Mouse (Mus musculus): ENCODE measurements at regions not wholly inside any gene's neighbourhood (a gene's known extent, or its start where the extent isn't known, plus 50 kb on each side); places are given as distances from the start of the nearest gene placed in this dataset.

DNA sequence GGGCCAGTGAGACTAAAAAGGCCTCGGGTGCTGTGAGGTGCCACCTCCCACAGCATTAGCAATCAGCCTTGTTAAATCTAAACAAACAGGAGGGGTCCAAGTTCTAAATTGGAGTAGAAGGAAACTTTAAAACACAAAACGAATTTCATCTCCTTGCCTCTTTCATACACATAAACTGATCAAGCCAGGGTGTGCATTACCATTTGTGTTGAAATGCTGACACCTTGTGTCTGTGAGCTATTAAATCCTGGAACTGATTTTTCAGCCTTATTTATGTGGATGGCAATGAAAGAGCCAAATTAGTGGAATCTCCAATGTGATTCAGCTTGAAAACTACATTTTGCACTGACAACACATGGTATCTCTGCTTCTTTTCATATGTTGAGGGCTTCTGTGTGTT lies 114.8 kb downstream of the Pcsk1 start:
- no peaks in the 10 kb centered on the region for H3K36me3 ChIP-seq
- no peak for ATAC-seq (replicated peaks; ENCODE audit: low FRiP score)

DNA sequence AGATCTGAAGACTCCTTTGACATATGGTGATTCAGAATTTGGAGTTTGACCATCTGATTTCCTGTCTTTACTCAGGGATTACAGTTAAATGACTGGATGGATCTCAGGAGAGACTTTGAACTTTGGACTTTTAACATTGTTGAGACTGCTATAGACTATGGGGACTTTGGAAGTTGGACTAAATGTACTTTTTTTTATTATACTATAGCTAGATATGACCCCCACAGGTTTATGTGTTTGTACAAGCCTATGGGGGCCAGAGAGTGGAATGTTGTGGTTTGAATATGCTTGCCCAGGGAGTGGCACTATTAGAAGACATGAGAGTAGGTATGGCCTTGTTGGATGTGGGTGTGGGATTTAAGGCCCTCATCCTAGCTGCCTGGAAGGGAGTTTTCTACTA lies 134.3 kb downstream of the Pcsk1 start:
- Histone ChIP-seq H3K4me3 (replicated peaks) (no peak overlapping the region), H3K36me3 (no peaks in the 10 kb centered on the region), H3K4me2 (no peak overlapping the region), H3K9me3 (replicated peaks) (no peaks in the 10 kb centered on the region), H3K9ac (no peak overlapping the region), H3K27me3 (no peaks in the 10 kb centered on the region), H3K4me1 (no peaks in the 10 kb centered on the region), H3K27ac (no peak overlapping the region)
- ATAC-seq (replicated peaks; ENCODE audit: low FRiP score): no peak

More for the DNA sequence above, 114.8 kb downstream of the Pcsk1 start:
- Histone ChIP-seq H3K9me3 (replicated peaks) (no peaks in the 10 kb centered on the region), H3K4me3 (replicated peaks) (no peak overlapping the region), H3K4me1 (no peaks in the 10 kb centered on the region), H3K27ac (no peak overlapping the region), H3K27me3 (no peaks in the 10 kb centered on the region), H3K4me2 (no peak overlapping the region), H3K9ac (no peak overlapping the region)
- WGBS: 25% methylated on average over 2 of the region's 2 CpGs

DNA sequence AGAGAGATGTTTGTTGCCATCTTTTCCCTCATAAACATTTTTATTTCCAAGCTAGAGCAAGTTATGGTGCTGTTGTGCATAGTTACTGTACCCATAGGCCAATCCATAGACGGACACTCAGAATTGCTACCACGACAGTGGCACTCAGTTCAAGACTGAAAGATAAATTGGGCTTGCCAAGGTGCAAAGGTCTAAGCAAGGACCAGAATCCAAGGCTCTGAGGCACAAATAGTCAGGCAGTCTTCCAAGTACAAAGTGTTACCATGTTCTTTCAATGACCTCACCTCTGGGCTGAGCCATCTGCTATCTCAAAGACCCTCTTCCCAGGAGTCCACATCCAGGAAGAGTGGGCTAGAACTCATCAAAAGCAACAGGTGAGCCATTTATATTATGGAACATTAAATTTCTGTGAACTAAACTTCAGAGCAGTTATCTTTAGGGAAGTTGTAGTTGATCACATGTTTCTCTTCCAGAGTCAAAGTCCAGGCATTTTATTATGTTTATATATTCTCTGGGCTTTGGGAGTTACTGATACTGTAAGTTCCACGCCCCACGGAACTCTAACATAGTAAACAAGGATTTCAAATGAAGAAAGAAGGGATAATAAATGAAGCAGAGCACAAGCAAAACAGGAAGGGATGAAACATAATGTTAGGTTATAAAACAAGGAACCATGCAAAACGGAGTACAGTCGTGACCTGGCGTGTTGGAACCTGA lies 136.1 kb downstream of the Pcsk1 start:
- Histone ChIP-seq H3K9me3 (replicated peaks) (no peaks in the 10 kb centered on the region), H3K4me1 (no peaks in the 10 kb centered on the region), H3K27me3 (no peaks in the 10 kb centered on the region), H3K9ac (no peak overlapping the region), H3K4me2 (no peak overlapping the region), H3K36me3 (no peaks in the 10 kb centered on the region), H3K27ac (no peak overlapping the region), H3K4me3 (replicated peaks) (no peak overlapping the region)
- WGBS: 80% methylated on average over 7 of the region's 7 CpGs
- no peak for ATAC-seq (replicated peaks; ENCODE audit: low FRiP score)

DNA sequence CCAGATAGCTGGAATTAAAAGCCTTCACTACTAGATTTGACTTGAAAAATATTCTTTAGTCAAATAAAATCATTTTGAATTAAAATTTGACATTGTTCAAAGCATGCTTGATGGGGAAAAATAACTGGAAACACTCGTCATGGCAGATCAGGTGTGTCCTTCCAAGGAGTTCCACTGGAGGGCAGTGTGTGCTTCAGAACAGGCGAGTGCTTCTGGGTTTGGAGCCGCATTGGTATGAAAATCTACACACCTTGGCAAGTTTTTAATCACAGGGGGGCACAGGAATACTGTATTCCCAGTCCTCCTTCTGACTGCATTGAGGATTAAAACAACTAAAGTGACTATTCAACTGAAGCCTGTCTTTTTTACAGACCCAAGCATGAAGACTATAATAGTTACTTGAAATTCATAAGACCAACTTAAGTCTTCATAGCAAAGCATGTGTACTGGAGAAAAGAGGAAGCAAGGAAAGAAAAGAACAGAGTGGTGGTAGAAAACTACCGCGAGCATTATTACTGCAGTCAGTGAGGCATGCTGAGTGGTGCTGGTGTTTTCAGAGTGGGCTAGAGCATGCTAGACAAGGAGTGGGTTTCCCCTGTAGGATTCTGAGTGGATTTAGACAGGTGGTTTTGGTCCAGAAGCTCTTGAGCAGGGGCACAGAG lies 138.1 kb downstream of the Pcsk1 start:
- H3K9ac ChIP-seq: no peak overlapping the region

DNA sequence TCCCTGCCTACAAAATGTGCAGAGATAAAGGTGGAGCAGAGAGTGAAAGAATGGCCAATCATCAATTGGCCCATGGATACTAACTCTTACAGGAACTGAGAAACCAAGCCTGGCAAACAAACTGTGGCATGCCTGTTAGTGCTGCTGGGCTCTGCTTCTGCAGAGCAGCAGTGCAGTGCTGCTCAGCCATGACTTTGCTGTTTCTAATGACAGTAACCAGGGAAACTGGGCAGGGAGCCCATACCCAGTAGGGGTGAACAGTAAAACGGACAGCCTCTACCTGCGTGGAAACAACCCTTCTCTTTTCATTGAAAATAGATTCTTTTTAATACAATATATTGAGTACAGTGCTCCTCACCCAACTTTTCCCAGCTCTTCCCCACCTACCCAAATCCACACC lies 146.8 kb downstream of the Pcsk1 start:
- no peak overlapping the region for H3K27ac ChIP-seq
- H3K9me3 ChIP-seq (replicated peaks): no peaks in the 10 kb centered on the region
- H3K4me2 ChIP-seq: no peak overlapping the region
- no peaks in the 10 kb centered on the region for H3K36me3 ChIP-seq
- ATAC-seq (replicated peaks; ENCODE audit: low FRiP score): no peak; the same call in 1 of the 2 replicates
- no peaks in the 10 kb centered on the region for H3K4me1 ChIP-seq
- H3K4me3 ChIP-seq (replicated peaks): no peak overlapping the region
- WGBS: 73% methylated on average over 2 of the region's 2 CpGs
- H3K27me3 ChIP-seq: no peaks in the 10 kb centered on the region
- no peak overlapping the region for H3K9ac ChIP-seq

More for the DNA sequence above, 138.1 kb downstream of the Pcsk1 start:
- Histone ChIP-seq H3K27ac (no peak overlapping the region), H3K4me3 (replicated peaks) (no peak overlapping the region), H3K4me2 (no peak overlapping the region), H3K27me3 (no peaks in the 10 kb centered on the region), H3K36me3 (no peaks in the 10 kb centered on the region), H3K9me3 (replicated peaks) (no peaks in the 10 kb centered on the region), H3K4me1 (no peaks in the 10 kb centered on the region)
- 29% methylated on average over 5 of the region's 5 CpGs for whole genome bisulfite sequencing
- ATAC-seq (replicated peaks; ENCODE audit: low FRiP score): peak; percentile 52; the same call in 1 of the 2 replicates

Data from kidney, embryonic 15.5 days (tissue).